Mouse (Mus musculus): ENCODE data around the gene Arl2bp.

Arl2bp gene

DNA sequence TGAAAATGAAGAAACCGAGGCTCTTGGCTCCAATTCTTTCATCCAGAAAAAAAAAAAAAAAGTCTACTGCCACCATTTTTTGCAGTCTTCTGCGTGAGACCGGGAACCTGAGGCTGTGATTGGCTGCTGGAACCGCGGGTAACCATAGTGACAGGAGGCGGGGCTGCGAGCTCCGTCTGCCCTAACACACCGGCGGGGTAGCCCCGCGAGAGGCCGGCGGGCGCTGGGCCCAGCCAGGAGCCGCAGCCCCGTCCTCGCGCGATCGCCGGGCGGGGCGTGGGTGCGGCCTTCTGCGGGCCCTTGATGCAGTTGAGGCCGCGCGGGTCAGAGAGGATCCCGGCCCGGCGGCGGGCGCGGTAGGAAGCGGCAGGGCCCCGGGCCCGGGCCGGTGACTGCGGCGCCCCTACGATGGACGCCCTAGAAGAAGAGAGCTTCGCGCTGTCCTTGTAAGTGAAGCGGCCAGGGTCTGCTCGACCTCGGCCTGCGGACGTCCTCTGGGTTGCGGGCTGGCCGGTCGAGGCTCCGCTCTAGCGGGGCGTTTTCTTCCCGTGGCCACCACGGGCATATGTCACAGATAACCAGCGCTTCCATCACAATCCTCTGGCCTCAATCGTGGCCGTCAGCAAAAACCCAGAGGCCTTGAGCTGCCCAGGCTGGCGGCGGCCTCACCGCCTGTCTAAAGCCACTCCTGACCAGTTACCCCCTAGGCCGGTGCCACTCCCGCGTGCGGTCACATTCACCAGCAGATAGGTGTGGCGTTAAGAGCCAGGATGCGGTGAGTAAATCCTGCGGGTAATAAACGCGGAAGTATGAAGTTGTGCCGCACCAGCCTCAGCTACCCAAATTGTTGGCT is at the start of gene Arl2bp:
TSS of gene Arl2bp (plus strand) at position 145 of the 853 bp plus-strand sequence.
- in situ Hi-C loops (cut with MseI, MboI) = no loop called here

DNA sequence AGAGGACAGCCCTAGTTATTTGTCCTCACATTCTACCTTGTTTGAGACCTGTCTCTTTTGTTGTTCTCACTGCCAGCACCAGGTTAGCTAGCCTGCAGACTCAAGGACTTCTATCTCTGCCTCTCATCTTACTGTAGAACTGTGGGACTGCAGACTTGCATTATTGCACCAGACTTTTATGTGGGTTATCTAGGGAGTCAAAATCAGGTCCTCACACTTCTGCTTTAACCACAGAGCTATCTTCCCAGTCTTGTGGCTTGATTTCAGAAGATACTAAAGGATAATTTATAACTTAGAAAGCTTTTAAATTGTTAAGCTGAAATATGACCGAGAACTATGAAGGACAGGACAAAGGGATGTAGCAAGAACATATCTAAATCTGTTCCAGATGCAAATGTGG is 41.5 kb upstream of the Arl2bp start:
- in situ Hi-C loops (cut with MseI, MboI) = no loop called here

DNA sequence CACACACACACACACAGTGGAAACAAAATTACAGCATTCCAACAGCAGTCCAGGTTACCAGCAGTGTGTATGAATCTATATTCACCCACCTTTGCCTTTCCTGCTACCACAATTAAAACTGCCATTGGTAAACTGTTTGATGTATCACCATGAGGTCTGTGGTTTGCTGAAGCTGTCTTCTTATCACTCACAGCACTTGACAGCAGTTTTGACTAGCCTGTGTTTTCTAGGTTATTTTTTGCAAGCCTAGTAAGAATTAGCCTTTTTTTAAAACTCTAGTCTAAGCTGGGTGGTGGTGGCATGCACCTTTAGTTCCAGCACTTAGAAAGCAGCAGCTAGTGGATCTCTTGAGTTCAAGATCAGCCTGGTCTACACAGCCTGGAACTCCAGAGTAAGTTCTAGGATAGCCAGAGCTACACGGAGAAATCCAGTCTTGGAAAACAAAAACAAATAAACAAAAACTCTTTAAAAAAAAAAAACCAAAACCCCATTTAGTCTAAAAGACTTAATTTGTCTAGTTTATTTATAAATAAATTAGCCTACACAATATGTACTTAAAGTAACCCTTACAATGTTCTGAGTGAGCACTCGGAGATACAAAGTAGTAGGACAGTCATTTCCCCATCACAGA is 32.7 kb upstream of the Arl2bp start:
- in situ Hi-C loops (cut with MseI, MboI) = no loop called here

GRCm38 (mm10) chr8:94634211-94634610 is 32.2 kb upstream of the Arl2bp start:
- in situ Hi-C loops (cut with MseI, MboI) = no loop called here

DNA sequence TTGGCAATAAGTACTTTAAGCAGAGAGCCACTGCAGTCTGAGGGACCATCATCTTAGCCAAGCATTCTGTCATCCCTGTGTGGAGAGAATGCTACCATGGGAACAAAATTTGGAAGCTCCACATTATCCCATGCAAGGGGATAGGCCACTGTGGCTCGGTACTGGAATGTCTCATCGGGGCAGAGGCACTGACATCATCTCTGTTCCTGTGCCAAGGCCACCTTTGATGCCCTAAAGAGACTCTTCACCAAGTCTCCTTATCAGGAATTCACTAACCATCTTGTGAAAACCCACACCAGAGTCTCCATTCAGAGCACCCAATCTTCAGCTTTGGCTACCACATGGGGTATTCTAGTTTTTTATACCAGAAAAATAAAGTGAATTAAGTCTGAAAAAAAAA is 25.2 kb upstream of the Arl2bp start:
- in situ Hi-C loops (cut with MseI, MboI) = no loop called here

DNA sequence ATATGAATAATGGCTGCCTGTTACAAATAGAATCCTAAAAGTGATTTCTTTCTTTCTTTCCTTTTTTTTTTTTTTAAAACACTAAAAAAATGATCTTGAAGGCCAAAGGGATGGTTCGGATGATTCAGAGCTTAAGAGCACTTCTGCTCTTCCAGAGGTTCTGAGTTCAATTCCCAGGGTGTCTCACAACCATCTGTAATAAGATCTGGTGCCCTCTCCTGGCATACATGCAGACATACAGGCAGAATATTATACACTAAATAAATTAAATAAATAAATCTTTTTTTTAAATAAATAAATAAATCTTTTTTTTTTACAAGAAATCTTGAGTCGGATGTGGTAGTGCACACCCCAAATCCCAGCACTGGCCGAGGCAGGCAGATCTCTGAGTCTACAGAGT is 24.5 kb upstream of the Arl2bp start:
- in situ Hi-C loops (cut with MseI, MboI) = no loop called here

- in situ Hi-C loops (cut with MseI, MboI) = no loop called here
These were observed 21.2 kb upstream of the Arl2bp start for GRCm38 (mm10) chr8:94645202-94645601.

- in situ Hi-C loops (cut with MseI, MboI) = no loop called here
These were observed 20.2 kb upstream of the Arl2bp start for GRCm38 (mm10) chr8:94646165-94646564.

DNA sequence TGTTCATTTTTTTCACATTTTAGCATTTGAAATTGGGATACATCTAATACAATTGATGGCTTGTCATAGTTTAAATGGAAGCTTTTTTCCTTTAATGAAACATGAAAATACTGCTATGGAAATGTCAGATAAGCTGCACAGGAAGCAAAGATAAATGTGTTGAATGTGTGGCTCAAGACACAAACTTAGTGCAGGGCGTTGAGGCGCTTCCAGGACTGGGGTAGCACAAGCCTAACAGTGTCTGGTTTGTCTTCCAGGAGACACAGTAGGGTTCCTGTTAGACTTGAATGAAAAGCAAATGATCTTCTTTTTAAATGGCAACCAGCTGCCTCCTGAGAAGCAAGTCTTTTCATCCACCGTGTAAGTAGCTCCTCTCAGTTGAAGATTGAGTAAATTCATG is 16.9 kb upstream of the Arl2bp start:
- in situ Hi-C loops (cut with MseI, MboI) = no loop called here

- in situ Hi-C loops (cut with MseI, MboI) = no loop called here
These were observed 13.4 kb upstream of the Arl2bp start for GRCm38 (mm10) chr8:94652951-94653350.

DNA sequence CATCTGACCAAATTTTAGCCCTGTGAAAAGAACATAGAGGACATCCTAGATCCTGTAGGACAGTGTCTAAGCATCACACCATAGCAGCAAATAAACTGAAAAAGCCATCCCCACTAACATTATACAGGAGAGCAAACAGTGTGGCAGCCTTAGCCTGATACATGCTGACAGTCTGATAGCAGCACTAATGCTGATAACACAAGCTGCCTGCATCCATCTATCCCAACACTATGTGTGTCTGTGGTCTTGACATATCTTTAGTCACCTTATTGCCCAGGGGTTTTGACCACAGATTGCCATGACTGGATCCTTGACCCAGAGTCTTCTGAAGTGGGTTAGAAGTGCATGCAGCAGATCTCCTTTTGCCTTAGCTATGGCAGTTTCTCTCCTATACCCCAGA is 11.4 kb upstream of the Arl2bp start:
- in situ Hi-C loops (cut with MseI, MboI) = no loop called here

DNA sequence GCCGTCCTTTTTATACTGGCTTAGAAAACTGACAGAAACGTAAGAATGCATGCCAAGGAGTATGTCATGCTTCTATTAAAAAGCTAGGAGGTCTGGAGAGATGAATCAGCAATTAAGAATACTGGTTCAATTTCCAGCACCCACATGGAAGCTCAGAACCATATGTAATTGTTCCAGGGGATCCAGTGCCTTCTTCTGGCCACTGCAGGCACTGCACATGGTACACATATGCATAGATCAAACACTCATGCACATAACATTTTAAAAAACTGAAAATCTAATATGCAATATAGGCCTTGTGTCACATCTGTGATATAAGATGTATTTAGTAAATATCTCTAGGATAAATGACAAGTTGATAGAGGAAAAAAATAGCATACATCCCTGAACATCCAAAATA is 8.4 kb upstream of the Arl2bp start:
- in situ Hi-C loops (cut with MseI, MboI) = no loop called here

GRCm38 (mm10) chr8:94660418-94660817 is 6.0 kb upstream of the Arl2bp start:
- in situ Hi-C loops (cut with MseI, MboI) = no loop called here

DNA sequence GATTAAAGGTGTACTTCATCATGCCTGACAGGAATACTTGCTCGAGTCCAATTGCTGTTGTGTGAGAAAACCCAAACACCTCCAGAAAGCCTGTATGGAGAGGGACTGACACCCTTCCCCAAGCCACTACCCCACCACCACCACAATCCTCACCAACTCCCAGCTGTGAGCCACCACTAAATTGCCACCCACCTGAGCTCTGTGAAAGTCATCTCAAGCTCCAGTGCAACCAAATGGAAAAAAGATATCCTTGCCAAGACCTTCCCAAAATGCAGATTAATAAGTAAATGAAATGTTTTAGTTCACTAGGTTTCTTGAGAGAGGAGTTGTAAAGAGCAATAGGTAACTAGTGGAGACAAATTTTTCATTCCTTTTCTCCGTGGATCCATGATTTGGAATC is 1.7 kb upstream of the Arl2bp start:
- in situ Hi-C loops (cut with MseI, MboI) = no loop called here

- in situ Hi-C loops (cut with MseI, MboI) = no loop called here
These were observed 8.0 kb downstream of the Arl2bp start for GRCm38 (mm10) chr8:94674384-94674783.

- in situ Hi-C loops (cut with MseI, MboI) = no loop called here
These were observed 9.5 kb downstream of the Arl2bp start for GRCm38 (mm10) chr8:94675923-94676322.

GRCm38 (mm10) chr8:94678582-94678981 is 12.2 kb downstream of the Arl2bp start:
- in situ Hi-C loops (cut with MseI, MboI) = no loop called here

- in situ Hi-C loops (cut with MseI, MboI) = no loop called here
These were observed 14.0 kb downstream of the Arl2bp start for GRCm38 (mm10) chr8:94680414-94680813.

- in situ Hi-C loops (cut with MseI, MboI) = no loop called here
These were observed 16.5 kb downstream of the Arl2bp start for GRCm38 (mm10) chr8:94682732-94683524.

DNA sequence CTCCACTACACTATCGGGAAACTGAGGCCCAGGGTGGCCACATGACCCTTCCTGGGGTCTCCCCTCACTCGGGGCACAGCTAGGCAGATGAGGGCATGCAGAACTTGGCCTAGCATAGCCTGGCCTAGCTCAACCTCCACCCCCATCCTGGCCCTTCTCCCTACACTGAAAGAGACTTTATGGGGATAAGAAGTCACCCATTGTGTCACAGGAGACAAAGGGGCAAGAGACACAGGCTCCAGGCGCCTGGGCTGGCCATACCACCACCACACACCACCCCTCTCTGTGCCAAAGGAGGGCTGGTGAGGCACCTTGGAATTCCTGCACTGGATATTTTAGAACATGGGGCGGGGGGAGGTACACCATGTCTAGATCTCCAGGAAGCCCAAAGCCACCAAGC is 17.9 kb downstream of the Arl2bp start:
- in situ Hi-C loops (cut with MseI, MboI) = no loop called here

- in situ Hi-C loops (cut with MseI, MboI) = no loop called here
These were observed 19.6 kb downstream of the Arl2bp start for GRCm38 (mm10) chr8:94685953-94686352.

- in situ Hi-C loops (cut with MseI, MboI) = no loop called here
These were observed 28.3 kb downstream of the Arl2bp start for GRCm38 (mm10) chr8:94694701-94695100.
